Mouse (Mus musculus): ENCODE data around the gene Ankmy1.

Gene Ankmy1

GRCm38 (mm10) chr1:92902786-92903185 lies at the start of gene Ankmy1:
Ankmy1 (minus strand) TSS chr1:92902906.
- DNase-seq (ENCODE audit: low spot score in 2 of 2), result peak in 1 of 2 experiments; percentile 50

- DNase-seq (ENCODE audit: low spot score in 2 of 2), result peak in 1 of 2 experiments; percentile 8
Observed at GRCm38 (mm10) chr1:92950607-92951006, 47.9 kb upstream of the Ankmy1 start, which contains the start of gene Gpr35. Gpr35 (plus strand) TSS chr1:92950865.

GRCm38 (mm10) chr1:92949426-92949825 lies 46.7 kb upstream of the Ankmy1 start:
- peak in 1 of 2 experiments; percentile 55 for DNase-seq (ENCODE audit: low spot score in 2 of 2)

GRCm38 (mm10) chr1:92947966-92948365 lies 45.3 kb upstream of the Ankmy1 start:
- peak in 1 of 2 experiments; percentile 5 for DNase-seq (ENCODE audit: low spot score in 2 of 2)

GRCm38 (mm10) chr1:92943219-92943989 lies 40.7 kb upstream of the Ankmy1 start:
- DNase-seq (ENCODE audit: low spot score in 2 of 2), result peak in 1 of 2 experiments; percentile 9

GRCm38 (mm10) chr1:92939746-92940145 lies 37.0 kb upstream of the Ankmy1 start:
- no peak for DNase-seq (ENCODE audit: low spot score in 2 of 2)

GRCm38 (mm10) chr1:92937797-92938196 lies 35.1 kb upstream of the Ankmy1 start:
- no peak for DNase-seq (ENCODE audit: low spot score in 2 of 2)

- DNase-seq (ENCODE audit: low spot score in 2 of 2), result no peak
Observed at GRCm38 (mm10) chr1:92936467-92936866, 33.8 kb upstream of the Ankmy1 start.

GRCm38 (mm10) chr1:92935977-92936376 lies 33.3 kb upstream of the Ankmy1 start:
- DNase-seq (ENCODE audit: low spot score in 2 of 2), result no peak

GRCm38 (mm10) chr1:92935054-92935962 lies 32.6 kb upstream of the Ankmy1 start:
- DNase-seq (ENCODE audit: low spot score in 2 of 2), result peak; percentile 43 to 79

GRCm38 (mm10) chr1:92934182-92934827 lies 31.6 kb upstream of the Ankmy1 start, which contains the start of gene Capn10:
Capn10 (plus strand) TSS chr1:92934376.
- DNase-seq (ENCODE audit: low spot score in 2 of 2), result peak; percentile 87 to 92

GRCm38 (mm10) chr1:92933611-92934010 lies 30.9 kb upstream of the Ankmy1 start:
- DNase-seq (ENCODE audit: low spot score in 2 of 2), result no peak

GRCm38 (mm10) chr1:92930171-92930706 lies 27.5 kb upstream of the Ankmy1 start:
- no peak for DNase-seq (ENCODE audit: low spot score in 2 of 2)

GRCm38 (mm10) chr1:92921496-92921895 lies 18.8 kb upstream of the Ankmy1 start:
- DNase-seq (ENCODE audit: low spot score in 2 of 2), result no peak

GRCm38 (mm10) chr1:92920474-92921200 lies 17.9 kb upstream of the Ankmy1 start:
- no peak for DNase-seq (ENCODE audit: low spot score in 2 of 2)

- DNase-seq (ENCODE audit: low spot score in 2 of 2), result peak in 1 of 2 experiments; percentile 15
Observed at GRCm38 (mm10) chr1:92919775-92920174, 17.1 kb upstream of the Ankmy1 start.

- DNase-seq (ENCODE audit: low spot score in 2 of 2), result peak in 1 of 2 experiments; percentile 12
Observed at GRCm38 (mm10) chr1:92919151-92919550, 16.4 kb upstream of the Ankmy1 start.

GRCm38 (mm10) chr1:92916725-92917124 lies 14.0 kb upstream of the Ankmy1 start:
- no peak for DNase-seq (ENCODE audit: low spot score in 2 of 2)

GRCm38 (mm10) chr1:92914993-92915392 lies 12.3 kb upstream of the Ankmy1 start:
- no peak for DNase-seq (ENCODE audit: low spot score in 2 of 2)

GRCm38 (mm10) chr1:92914239-92914638 lies 11.5 kb upstream of the Ankmy1 start:
- DNase-seq (ENCODE audit: low spot score in 2 of 2), result no peak

- no peak for DNase-seq (ENCODE audit: low spot score in 2 of 2)
Observed at GRCm38 (mm10) chr1:92912286-92912685, 9.6 kb upstream of the Ankmy1 start.

All from spleen, postnatal 10 days (tissue).